Mouse (Mus musculus) layer of hippocampus, adult 8-10 months (tissue): ENCODE data around the gene Gm26920. TPM values are rescaled to one million over a fixed set of nuclear protein-coding genes. Genes with fewer than 3 reads are reported as not detected.
"Not testable (repeated sequence)": the region's sequence is repeated elsewhere in the genome, so short reads cannot be mapped to it uniquely, and the experiment has no call there.

Experiments
- DNase-seq, 2 experiments: peaks; one replicate each; pipeline ENCODE4 v3.0.0; 2022; ENCODE audit warnings: low spot score in 2 of 2
- total RNA-seq, 4 experiments: library from RNA; stranded (reverse); gene quantifications; 2 replicates each; pipeline ENCODE4 v1.2.4; 2022

Gm26920 gene
- total RNA-seq: not detected

DNA sequence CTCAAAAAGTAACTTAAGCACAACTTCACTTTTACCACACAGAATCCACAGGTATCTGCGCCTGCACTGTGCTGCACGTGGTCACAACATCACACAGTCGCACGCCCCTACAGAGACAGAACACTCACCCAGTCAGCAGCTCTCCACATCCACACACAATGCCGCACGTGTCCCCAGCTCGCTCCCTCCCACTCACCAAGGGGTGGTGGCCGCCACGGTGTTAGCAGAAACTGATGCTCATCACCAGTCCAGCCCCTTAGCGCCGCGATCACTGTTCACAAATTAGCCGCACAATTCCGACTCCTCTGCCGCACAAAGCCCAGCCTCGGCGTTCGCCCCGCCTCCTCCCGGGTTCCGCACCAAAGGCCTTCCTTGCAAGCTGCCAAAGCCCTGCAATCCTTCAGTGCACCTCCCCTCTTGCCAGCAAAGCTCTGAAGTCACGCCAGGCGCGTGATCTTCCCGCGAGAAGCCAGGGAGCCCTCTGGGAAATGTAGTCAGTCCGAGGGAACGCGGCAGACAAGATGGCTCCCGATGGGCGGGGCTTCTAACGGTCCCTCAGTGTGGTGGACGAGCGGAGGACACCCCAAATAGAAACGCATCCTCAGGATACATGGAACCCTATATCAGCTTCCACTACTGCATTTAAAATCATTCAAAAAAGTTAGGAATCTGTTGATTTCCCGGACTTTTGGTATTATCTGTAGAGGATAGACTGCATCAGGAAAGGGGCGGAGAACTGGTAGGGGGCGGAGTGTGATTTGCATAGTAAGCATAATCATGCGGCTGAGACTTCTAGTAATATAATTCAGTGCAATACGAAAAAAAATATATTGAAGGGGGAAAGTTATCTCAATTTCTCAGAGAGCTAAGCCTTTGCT lies at the start of gene Gm26920, which contains the start of gene Zfp566:
Gene Gm26920 (minus strand): TSS at position 319 of the 878 bp plus-strand sequence.
Gene Zfp566 (minus strand): TSS at position 436 of the 878 bp plus-strand sequence.
- DNase-seq: peak; percentile 96 to 97

GRCm38 (mm10) chr7:30136826-30137225 lies 46.6 kb upstream of the Gm26920 start:
- no peak for DNase-seq

DNA sequence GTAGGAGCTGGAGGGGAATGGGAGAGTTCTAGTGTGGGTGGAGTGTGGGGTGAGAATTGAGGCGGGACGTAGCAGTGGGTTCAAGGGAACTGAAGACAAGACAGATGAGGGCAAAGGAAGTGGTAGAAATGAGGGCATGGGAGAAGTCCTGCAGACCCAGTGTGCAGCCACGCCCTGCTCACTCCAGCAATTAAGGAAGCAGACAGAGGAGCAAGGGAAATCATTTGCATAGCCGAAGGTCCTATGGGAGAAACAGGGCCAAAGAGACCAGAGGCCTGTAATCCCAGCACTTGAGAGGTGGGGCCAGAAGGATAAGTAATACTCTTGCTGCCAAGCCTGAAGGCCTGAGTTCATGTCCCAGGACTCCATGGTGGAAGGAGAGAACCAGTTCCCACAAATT lies 42.2 kb upstream of the Gm26920 start:
- no peak for DNase-seq

DNA sequence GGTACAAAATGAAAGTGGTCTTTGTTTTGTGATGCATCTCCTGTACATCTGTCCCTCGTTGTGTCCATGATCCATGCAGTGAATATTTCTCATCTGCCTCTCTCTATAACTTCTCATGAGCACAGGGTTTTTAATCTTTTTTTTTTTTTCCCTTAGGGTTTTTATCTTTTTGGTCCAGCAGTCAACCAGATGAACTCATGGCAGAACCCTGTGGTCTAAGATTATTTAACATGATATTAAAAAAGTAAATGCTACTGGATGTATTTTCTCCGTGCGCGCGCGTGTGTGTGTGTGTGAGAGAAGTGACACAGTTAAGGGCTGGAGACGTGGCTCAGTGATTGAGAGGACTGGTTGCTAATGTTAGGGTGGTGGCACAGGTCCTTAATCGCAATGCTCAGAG lies 39.7 kb upstream of the Gm26920 start:
- no peak for DNase-seq

DNA sequence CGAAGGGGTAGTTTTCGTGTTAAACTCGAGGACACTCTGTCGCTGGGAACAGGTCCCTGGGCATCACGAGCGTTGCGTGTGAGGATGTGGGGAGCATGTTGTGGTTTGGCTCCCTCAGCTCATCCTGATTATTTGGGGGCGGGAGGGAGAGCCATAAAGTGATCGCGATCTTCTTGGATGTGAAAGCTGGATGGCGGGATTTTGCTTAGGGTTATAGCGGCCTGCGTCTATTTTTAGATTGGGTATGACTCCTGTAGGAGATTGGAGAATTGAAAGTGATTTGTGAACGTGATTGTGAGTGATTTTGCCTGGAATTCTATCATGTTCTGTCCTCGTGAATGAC lies 31.9 kb upstream of the Gm26920 start:
- DNase-seq: no peak

DNA sequence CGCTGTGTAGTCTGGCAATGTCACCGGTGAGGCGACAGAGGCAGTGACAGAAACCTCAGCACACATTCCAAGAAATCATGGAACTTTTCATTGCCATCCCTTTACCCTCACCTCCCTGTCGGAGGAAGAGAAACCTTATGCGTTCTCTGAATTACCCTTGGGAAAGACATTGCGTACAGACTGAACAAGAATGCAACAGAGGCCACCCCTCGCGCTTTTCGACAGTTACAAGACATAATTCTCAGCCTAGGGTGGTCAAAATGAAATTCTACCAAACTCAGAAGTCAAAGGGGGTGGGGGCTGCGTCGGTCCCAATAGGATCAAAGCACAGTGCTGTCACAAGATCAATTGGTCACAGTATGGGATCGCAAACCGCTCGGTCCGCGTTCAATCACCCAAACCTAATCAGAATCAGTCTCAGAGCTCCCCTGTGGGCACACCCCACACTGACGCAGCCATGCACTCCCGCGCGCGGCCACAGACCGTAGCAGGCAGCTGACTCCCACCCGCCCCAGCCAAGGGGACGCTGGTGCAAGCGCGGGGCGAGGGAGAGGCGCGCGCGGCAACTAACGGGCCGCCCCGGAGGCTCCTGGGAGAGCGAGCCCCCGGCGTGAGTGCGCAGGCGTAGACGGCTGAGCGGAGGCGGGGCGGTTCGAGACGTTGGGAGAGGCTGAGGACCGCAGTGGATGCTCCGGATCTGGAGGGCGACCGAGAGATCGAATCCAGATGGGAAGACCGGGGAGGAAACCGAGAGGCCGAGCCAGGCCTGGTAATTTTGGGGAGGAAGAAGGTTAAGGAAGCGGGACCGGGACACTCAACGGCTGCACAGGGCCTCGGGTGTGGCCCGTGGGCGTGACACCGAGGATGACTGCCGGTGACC lies 31.3 kb upstream of the Gm26920 start, which contains the start of gene Zfp382:
Gene Zfp382 (plus strand): TSS at position 635 of the 880 bp plus-strand sequence.
- peak; percentile 75 to 84 for DNase-seq

GRCm38 (mm10) chr7:30117935-30118334 lies 27.7 kb upstream of the Gm26920 start:
- DNase-seq: not testable (repeated sequence)

DNA sequence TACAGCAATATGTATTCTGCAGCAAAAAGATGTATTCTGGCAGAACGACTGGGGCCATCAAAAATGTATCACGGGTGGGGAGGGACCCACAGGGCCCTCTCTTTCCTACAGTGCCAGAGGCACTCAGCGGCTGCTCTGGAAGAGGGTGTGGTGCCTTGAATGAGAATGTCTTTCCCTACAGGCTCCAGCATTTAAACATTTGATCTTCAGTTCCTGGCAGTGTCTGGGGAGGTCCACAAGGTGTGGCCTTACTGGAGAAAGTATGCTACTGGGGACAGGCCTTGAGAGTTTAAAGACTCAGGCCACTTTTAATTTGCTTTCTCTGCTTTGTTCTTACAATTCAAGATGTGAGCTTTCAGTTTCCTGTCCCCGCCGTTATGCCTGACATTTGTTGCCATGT lies 25.9 kb upstream of the Gm26920 start:
- DNase-seq: no peak

DNA sequence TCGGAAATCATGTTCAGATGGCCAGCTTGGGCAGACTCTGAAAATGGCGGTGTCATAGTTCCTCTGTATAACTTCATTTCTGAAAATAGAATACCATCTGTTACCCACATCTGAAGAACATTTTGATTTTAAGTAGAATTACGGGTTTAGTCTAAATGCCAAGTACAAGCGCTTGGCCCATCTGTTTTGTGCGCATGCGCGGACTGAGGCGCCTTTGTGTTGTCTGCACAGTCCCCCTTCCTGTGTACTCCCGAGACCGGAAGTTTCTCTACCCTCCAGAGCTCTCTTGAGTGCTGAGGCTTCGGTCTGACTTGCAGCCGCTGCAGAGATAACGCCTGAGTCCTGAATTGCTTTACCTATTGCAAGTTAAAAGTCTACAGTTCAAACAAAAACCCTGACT lies 9.1 kb upstream of the Gm26920 start:
- peak; percentile 82 to 87 for DNase-seq

- DNase-seq: no peak
Observed at GRCm38 (mm10) chr7:30095551-30096125, 5.4 kb upstream of the Gm26920 start.

GRCm38 (mm10) chr7:30094646-30095429 lies 4.6 kb upstream of the Gm26920 start, which contains the start of gene Zfp260:
Zfp260 (plus strand) TSS chr7:30094777.
- peak; percentile 87 to 91 for DNase-seq

- no peak for DNase-seq
Observed at GRCm38 (mm10) chr7:30093918-30094415, 3.8 kb upstream of the Gm26920 start.

GRCm38 (mm10) chr7:30092666-30093065 lies 2.5 kb upstream of the Gm26920 start:
- no peak for DNase-seq

DNA sequence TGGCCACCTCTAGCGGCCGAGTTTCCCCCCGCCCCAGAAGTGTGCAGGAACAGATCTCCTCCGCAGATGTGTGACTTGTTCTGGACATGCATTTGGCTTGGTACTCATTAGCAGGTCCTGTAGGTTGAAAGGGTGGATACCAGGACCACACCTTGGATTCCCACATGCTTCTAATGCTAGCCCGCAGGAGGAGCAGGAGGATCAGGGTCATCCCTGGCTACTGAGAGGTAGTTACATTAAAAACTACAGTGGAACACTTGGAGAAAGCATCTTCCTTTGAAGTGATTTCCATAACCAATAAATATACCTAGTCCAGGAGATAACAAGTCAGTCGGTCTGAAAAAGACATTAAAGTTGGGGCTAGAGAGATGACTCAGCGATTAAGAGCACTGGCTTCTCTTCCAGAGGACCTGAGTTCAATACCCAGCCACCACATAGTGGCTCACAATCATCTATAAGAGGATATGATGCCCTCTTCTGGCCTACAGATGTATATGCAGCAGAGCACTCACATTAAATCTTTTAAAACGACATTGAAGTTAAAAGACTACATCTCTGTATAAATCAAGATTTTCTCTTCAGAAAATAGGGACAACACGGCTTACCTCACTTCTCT lies 868 bp upstream of the Gm26920 start:
- DNase-seq: no peak

DNA sequence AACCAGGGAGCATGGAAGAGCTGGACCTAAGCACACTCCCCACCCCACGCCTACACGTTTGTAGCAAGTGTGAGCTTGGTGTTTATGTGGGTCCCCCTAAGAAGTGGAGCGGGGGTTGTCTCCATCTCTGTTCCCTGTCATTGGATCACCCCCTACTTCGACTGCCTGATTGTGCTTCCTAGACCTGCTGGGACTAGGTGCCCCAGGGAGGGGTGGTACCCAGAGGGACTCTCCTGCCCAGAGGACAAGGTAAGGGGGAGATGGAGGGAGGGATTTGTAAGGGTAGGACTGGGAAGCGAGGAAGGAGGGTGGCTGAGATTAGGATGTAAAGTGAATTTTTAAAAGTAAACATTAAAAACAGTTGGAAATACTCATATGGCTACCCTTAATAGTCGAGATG lies 805 bp downstream of the Gm26920 start:
- DNase-seq: no peak

DNA sequence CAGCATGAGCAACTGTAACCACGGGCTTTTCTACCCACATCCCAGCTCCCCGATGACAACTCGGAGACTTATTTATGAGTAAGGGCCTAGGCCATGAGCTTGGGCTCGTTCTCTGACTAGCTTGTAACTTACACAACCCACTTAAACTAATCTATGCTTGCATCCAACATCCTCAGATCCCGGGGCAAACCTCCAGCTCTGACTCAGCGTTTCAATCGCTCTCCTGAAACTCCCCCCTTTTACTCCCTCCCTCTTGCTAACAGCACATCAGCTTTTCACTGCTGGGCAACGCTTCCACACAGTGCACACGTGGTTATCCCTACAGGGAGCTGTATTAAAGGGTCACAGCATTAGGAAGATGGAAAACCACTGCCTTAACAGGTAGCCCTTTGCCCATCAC lies 3.7 kb downstream of the Gm26920 start:
- DNase-seq: no peak

GRCm38 (mm10) chr7:30072146-30073028 lies 17.8 kb downstream of the Gm26920 start, which contains the start of gene Zfp82:
Zfp82 (minus strand) TSS chr7:30072900.
- DNase-seq: peak; percentile 57 to 79

GRCm38 (mm10) chr7:30064622-30065021 lies 25.6 kb downstream of the Gm26920 start:
- no peak for DNase-seq

- no peak for DNase-seq
Observed at GRCm38 (mm10) chr7:30062478-30062877, 27.7 kb downstream of the Gm26920 start.
